Mouse (Mus musculus) limb, embryonic 14.5 days (tissue): ENCODE results near the gene Acsl1. TPM values are rescaled to one million over a fixed set of nuclear protein-coding genes. Genes with fewer than 3 reads are reported as not detected.
"Not testable (repeated sequence)": the region's sequence is repeated elsewhere in the genome, so short reads cannot be mapped to it uniquely, and the experiment has no call there.

Experiments
- ATAC-seq: fragments of 200-750 bp; cut with Nextera tagmentation; 2 replicates; pipeline ENCODE4 v1.8.0; 2017; ENCODE audit warnings: low read depth, moderate number of reproducible peaks, moderate TSS enrichment; ENCODE audit not compliant: low FRiP score
- DNase-seq: peaks from one replicate; pipeline ENCODE4 v3.0.0-alpha.2; 2015; ENCODE audit warnings: low spot score
- H3K27ac ChIP-seq: fragments of 300-500 bp; sonication (generic); replicated peaks from 2 replicates; pipeline ENCODE4 v1.5.1; 2014; ENCODE audit warnings: low read depth, mild to moderate bottlenecking, low read length, moderate library complexity, mixed read lengths
- H3K27me3 ChIP-seq: fragments of 300-500 bp; sonication (generic); 2 replicates; pipeline ENCODE4 v1.6.1; 2014; ENCODE audit warnings: low read length, mixed read lengths; ENCODE audit not compliant: control insufficient read depth, insufficient read depth
- H3K36me3 ChIP-seq: fragments of 300-500 bp; sonication (generic); 2 replicates; pipeline ENCODE4 v1.6.1; 2014; ENCODE audit warnings: mild to moderate bottlenecking, low read length, moderate library complexity, mixed read lengths; ENCODE audit not compliant: control insufficient read depth, insufficient read depth
- H3K4me1 ChIP-seq: fragments of 300-500 bp; sonication (generic); 2 replicates; pipeline ENCODE4 v1.6.1; 2014; ENCODE audit warnings: antibody characterized with exemption, low read length, mixed read lengths; ENCODE audit not compliant: control insufficient read depth, insufficient read depth
- H3K4me2 ChIP-seq: fragments of 300-500 bp; sonication (generic); replicated peaks from 2 replicates; pipeline ENCODE4 v1.6.1; 2014; ENCODE audit warnings: low read depth, mild to moderate bottlenecking, low read length, moderate library complexity; ENCODE audit not compliant: severe bottlenecking
- H3K4me3 ChIP-seq: fragments of 300-500 bp; sonication (generic); replicated peaks from 2 replicates; pipeline ENCODE4 v1.5.1; 2014; ENCODE audit warnings: low read length
- H3K9ac ChIP-seq: fragments of 300-500 bp; sonication (generic); 2 replicates; pipeline ENCODE4 v1.6.1; 2014; ENCODE audit warnings: mild to moderate bottlenecking, low read depth, low read length, moderate library complexity; ENCODE audit not compliant: severe bottlenecking
- H3K9me3 ChIP-seq: fragments of 300-500 bp; sonication (generic); 2 replicates; pipeline ENCODE4 v1.6.1; 2016; ENCODE audit warnings: low read length; ENCODE audit not compliant: control insufficient read depth
- POLR2A ChIP-seq: fragments of 200-500 bp; IDR thresholded peaks from 2 replicates; pipeline ENCODE4 v1.8.0; 2012; ENCODE audit warnings: inconsistent platforms, mild to moderate bottlenecking, moderate library complexity, borderline replicate concordance; ENCODE audit not compliant: insufficient read depth, insufficient read length; ENCODE audit errors: extremely low read depth
- WGBS: fragments of 180-500 bp; shearing (Covaris S2); extraction: QIAGEN DNeasy Blood & Tissue Kit; methylation state at CpG from one replicate; pipeline ENCODE4 v1.1.7; 2014; 5-methylcytosine and 5-hydroxymethylcytosine counted together
- polyA plus RNA-seq, 2 experiments: library from polyadenylated mRNA; depleted of rRNA in 1 of 2; stranded (reverse) in 1 of 2; unstranded in 1 of 2; fragments of >200 nt; fragmentation: Nextera tagmentation in 1 of 2; extraction: Ambion mirVana in 1 of 2; gene quantifications; 2 replicates each; pipeline versions ENCODE4 v1.2.1 to v1.2.3; 2012 to 2014

The Acsl1 gene
- polyA plus RNA-seq, 2 experiments: 20.7 to 33.9 TPM

GRCm38 (mm10) chr8:46568942-46569341 lies 98.1 kb downstream of the Acsl1 start:
- H3K4me3 ChIP-seq: no peak overlapping the region
- TF ChIP-seq POLR2A: no peak
- no peaks in the 10 kb centered on the region for H3K27me3 ChIP-seq
- no peak overlapping the region for H3K9ac ChIP-seq
- peaks cover 9% of the 10 kb centered on the region for H3K36me3 ChIP-seq
- DNase-seq (no peak), ATAC-seq (no peak)
- H3K4me1 ChIP-seq: no peaks in the 10 kb centered on the region
- no peak overlapping the region for H3K27ac ChIP-seq
- 76% methylated on average over 2 of the region's 2 CpGs for WGBS
- no peak overlapping the region for H3K4me2 ChIP-seq
- no peaks in the 10 kb centered on the region for H3K9me3 ChIP-seq

GRCm38 (mm10) chr8:46569659-46570441 lies 99.0 kb downstream of the Acsl1 start:
- DNase-seq: no peak
- Histone ChIP-seq H3K4me3 (no peak overlapping the region), H3K9me3 (no peaks in the 10 kb centered on the region), H3K4me2 (no peak overlapping the region), H3K9ac (no peak overlapping the region), H3K27ac (no peak overlapping the region), H3K4me1 (no peaks in the 10 kb centered on the region), H3K27me3 (no peaks in the 10 kb centered on the region), H3K36me3 (peaks cover 12% of the 10 kb centered on the region)
- ATAC-seq: no peak
- 86% methylated on average over 19 of the region's 19 CpGs for WGBS
- TF ChIP-seq POLR2A: no peak

GRCm38 (mm10) chr8:46570673-46571072 lies 99.8 kb downstream of the Acsl1 start:
- ATAC-seq: peak; percentile 68; the same call in 1 of the 2 replicates
- WGBS: 87% methylated on average over 7 of the region's 14 CpGs

GRCm38 (mm10) chr8:46573446-46573845 lies 102.6 kb downstream of the Acsl1 start:
- 74% methylated on average over 2 of the region's 2 CpGs for WGBS
- no peak for ATAC-seq
- H3K9me3 ChIP-seq: no peaks in the 10 kb centered on the region
- H3K9ac ChIP-seq: no peak overlapping the region
- DNase-seq: no peak
- H3K4me1 ChIP-seq: no peaks in the 10 kb centered on the region
- no peak for TF ChIP-seq POLR2A
- H3K27ac ChIP-seq: no peak overlapping the region
- no peak overlapping the region for H3K4me2 ChIP-seq
- H3K36me3 ChIP-seq: peaks cover 38% of the 10 kb centered on the region
- H3K4me3 ChIP-seq: no peak overlapping the region
- H3K27me3 ChIP-seq: no peaks in the 10 kb centered on the region

More at GRCm38 (mm10) chr8:46570673-46571072, 99.8 kb downstream of the Acsl1 start:
- Histone ChIP-seq H3K27me3 (no peaks in the 10 kb centered on the region), H3K9ac (no peak overlapping the region), H3K9me3 (no peaks in the 10 kb centered on the region), H3K4me1 (no peaks in the 10 kb centered on the region), H3K4me3 (no peak overlapping the region), H3K36me3 (peaks cover 19% of the 10 kb centered on the region), H3K4me2 (no peak overlapping the region), H3K27ac (no peak overlapping the region)
- TF ChIP-seq POLR2A: no peak
- DNase-seq: peak; percentile 31

- H3K27ac ChIP-seq: no peak overlapping the region
- WGBS: 76% methylated on average over 2 of the region's 2 CpGs
- no peak for ATAC-seq
- H3K4me2 ChIP-seq: no peak overlapping the region
- no peaks in the 10 kb centered on the region for H3K4me1 ChIP-seq
- TF ChIP-seq POLR2A: no peak
- no peak overlapping the region for H3K4me3 ChIP-seq
- no peak overlapping the region for H3K9ac ChIP-seq
- H3K9me3 ChIP-seq: no peaks in the 10 kb centered on the region
- no peaks in the 10 kb centered on the region for H3K27me3 ChIP-seq
- no peak for DNase-seq
- H3K36me3 ChIP-seq: peaks cover 43% of the 10 kb centered on the region
Observed at GRCm38 (mm10) chr8:46573964-46574363, 103.1 kb downstream of the Acsl1 start.

- no peaks in the 10 kb centered on the region for H3K4me1 ChIP-seq
- no peak overlapping the region for H3K4me2 ChIP-seq
- no peaks in the 10 kb centered on the region for H3K9me3 ChIP-seq
- peaks cover 62% of the 10 kb centered on the region for H3K36me3 ChIP-seq
- 96% methylated on average over 9 of the region's 9 CpGs for WGBS
- TF ChIP-seq POLR2A: no peak
- H3K27ac ChIP-seq: no peak overlapping the region
- no peak overlapping the region for H3K9ac ChIP-seq
- ATAC-seq (no peak), DNase-seq (no peak)
- H3K4me3 ChIP-seq: no peak overlapping the region
- no peaks in the 10 kb centered on the region for H3K27me3 ChIP-seq
Observed at GRCm38 (mm10) chr8:46578794-46579193, 108.0 kb downstream of the Acsl1 start.

GRCm38 (mm10) chr8:46584328-46584727 lies 113.5 kb downstream of the Acsl1 start:
- not testable (repeated sequence) for H3K4me3 ChIP-seq, H3K4me2 ChIP-seq, H3K4me1 ChIP-seq, ATAC-seq, H3K9me3 ChIP-seq, H3K27ac ChIP-seq, H3K27me3 ChIP-seq, H3K9ac ChIP-seq, DNase-seq
- 58% methylated on average over 4 of the region's 4 CpGs for WGBS
- H3K36me3 ChIP-seq: peaks cover 21% of the 10 kb centered on the region
